Mouse (Mus musculus) retina, embryonic 14.5 days (tissue): ENCODE results near the gene Unc93b1.
A peak's percentile ranks its signal among the peaks of the same experiment; 100 is the strongest.
"Not testable (repeated sequence)": the region's sequence is repeated elsewhere in the genome, so short reads cannot be mapped to it uniquely, and the experiment has no call there.

Experiments used
- DNase-seq: peaks from one replicate; pipeline ENCODE4 v3.0.0-alpha.2; 2015; ENCODE audit warnings: low spot score

Gene Unc93b1

GRCm38 (mm10) chr19:3946715-3947114, 11.7 kb downstream of the Unc93b1 start:
- DNase-seq: peak; percentile 89

DNA sequence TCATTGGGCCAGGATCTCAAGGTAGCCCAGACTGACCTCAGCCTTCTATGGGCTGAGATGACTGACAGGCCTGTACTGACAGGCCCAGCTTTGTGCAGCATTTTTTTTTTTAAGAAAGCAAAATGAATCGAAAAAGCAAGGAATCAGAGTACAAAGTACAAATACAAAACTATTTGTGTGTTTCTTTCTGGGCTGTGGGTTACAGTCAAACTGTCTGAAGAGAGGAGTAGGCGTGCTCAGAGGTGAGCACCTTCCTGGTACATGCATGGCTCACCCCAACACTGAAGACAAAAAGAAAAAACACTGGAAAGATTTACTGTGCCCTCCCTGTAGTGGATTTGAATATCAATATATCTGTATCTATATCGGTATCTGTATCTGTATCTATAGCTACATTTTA, 12.8 kb downstream of the Unc93b1 start:
- no peak for DNase-seq

DNA sequence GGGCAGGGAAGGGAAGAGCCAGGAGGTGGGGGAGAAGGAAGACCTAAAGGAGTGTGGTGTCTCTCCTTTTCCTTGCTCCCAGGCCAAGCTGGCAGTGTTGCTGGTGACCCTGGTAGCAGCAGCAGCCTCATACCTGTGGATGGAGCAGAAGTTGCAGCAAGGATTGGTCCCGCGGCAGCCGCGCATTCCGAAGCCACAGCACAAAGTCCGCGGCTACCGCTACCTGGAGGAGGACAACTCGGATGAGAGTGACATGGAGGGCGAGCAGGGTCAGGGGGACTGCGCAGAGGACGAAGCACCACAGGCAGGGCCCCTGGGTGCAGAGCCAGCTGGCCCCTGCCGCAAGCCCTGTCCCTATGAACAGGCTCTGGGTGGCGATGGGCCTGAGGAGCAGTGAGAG, 13.6 kb downstream of the Unc93b1 start:
- no peak for DNase-seq

DNA sequence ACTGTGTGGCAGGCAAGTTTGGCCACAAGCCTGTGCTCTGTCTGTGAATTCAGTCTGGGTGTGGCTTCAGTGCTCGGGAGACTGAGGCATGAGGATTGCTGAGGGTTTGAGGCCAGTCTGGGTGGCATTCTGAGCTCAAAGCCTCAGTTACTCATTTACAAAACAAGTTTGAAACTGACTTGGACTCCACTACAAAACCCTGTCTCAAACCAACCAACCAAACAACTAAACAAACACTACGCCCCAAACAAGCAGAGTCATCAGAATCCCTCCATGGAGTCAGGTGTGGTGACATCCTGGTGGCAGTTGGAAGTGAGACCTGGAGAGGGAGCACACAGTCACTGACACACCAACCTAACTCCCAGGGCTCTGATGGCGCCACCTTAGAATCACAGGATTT, 15.3 kb downstream of the Unc93b1 start:
- DNase-seq: no peak

- DNase-seq: no peak
These were observed 16.5 kb downstream of the Unc93b1 start for GRCm38 (mm10) chr19:3951461-3951860.

GRCm38 (mm10) chr19:3952099-3952498, 17.1 kb downstream of the Unc93b1 start:
- no peak for DNase-seq

- no peak for DNase-seq
These were observed 20.0 kb downstream of the Unc93b1 start for GRCm38 (mm10) chr19:3955033-3955432.

DNA sequence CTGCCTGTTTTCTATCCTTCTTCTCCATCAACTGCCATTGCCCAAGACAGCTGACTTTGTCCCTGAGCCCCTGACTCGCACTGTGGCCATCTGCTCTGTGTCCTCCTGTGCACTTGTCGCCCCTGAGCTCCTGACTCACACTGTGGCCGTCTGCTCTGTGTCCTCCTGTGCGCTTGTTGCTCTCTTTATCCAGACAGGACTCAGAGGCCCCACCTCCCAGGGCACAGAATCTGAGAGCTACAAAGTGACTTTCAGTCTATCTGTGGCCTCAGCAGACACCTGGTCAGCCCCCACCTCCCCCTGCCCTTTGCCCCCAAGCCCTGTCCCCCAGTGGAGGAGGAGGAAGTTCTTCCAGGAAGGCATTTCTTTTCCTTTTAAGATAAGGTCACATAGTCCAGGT, 20.8 kb downstream of the Unc93b1 start:
- DNase-seq: no peak

DNA sequence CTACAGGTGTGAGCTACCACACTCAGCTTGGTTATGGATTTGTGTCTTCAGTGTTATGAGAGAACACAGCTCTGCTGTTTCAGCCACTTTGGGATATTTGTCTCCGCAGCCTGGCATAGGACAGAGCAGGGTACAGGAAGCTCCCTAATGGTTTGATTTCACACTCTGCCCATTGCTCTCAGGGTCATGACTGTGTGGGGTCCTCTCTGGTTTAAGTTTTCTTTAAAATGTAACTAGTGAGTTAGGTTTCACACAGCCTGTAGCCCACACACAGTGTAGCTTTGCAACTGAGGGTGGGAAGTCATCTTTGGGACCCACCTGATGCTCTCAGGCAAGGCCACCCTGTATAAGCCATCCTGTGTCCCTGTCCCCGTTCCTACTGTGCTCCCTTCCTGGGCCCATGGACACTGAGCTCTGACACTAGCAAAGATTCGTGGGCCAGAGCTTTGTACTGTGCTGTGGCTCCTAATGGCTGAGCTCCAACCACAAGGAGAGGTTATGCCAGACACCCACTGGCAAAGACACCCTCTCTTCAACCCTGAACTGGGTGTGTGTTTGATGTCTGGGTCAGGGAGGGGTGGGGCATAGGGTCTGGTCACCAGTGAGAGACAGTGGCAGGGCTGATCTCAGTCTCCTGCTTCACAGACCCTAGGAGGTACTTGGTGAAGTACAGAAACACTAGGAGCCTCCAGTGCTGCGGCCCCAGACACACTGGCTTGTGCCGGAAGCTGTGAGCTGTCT, 22.5 kb downstream of the Unc93b1 start:
- not testable (repeated sequence) for DNase-seq

GRCm38 (mm10) chr19:3958470-3958869, 23.5 kb downstream of the Unc93b1 start, which contains the start of gene Aldh3b3:
Aldh3b3 (plus strand) TSS chr19:3958645.
- no peak for DNase-seq

- DNase-seq: no peak
These were observed 24.0 kb downstream of the Unc93b1 start for GRCm38 (mm10) chr19:3959030-3959429.

DNA sequence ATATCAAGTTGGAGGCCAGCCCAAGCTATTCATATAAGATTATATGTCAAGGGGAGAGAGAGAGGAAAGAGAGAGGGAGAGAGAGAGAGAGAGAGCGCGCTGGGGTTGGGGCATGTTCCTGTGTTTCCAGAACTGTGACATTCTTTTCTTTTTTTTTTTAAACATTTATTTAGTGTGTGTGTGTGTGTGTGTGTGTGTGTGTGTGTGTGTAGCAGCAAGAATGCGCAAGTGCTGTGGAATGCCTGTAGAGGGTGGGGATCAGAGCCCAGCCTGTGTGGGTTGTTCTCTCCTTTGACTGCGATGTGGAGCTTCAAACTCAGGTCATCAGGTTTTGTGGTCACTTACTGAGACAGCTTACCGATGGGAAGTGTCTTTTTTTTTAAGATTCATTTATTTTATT, 25.2 kb downstream of the Unc93b1 start:
- DNase-seq: no peak

DNA sequence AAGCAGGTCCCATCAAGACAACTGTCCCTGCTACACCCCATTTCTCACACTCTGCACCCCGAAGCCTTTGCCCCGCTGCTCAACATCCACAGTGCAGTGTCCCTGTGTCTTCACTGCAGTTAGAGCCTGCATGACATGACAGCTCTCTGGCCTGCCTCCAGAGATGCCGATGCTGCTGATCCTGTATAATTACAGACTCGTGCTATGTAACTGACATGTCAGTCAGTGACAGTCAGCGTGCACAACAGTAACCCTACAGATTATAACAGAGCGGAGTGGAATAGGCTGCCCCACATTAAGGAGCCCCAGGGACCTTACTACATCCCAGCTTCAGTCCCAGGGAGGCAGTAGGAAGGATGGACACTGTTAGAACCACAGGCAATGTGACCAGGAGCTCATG, 26.8 kb downstream of the Unc93b1 start:
- not testable (repeated sequence) for DNase-seq

GRCm38 (mm10) chr19:3962469-3962868, 27.5 kb downstream of the Unc93b1 start:
- DNase-seq: peak; percentile 48

DNA sequence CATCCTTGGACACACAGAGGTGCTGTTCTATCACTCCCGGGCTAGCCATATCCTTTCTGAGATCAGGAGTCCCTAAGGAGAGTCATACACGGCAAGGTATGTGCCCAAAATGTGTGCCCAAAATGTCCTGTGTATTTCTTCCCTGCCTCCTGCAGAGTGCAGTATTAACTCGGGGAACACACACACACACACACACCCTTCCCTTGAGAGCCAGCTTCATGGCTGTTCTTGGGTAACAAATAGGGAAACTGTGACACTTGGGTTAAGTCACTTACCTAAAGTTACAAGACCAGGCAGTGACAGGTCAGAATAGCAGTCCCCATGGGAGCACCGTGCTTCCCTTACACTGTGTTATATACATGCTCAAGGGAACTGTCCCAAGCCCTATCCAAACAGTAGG, 29.0 kb downstream of the Unc93b1 start:
- DNase-seq: no peak

DNA sequence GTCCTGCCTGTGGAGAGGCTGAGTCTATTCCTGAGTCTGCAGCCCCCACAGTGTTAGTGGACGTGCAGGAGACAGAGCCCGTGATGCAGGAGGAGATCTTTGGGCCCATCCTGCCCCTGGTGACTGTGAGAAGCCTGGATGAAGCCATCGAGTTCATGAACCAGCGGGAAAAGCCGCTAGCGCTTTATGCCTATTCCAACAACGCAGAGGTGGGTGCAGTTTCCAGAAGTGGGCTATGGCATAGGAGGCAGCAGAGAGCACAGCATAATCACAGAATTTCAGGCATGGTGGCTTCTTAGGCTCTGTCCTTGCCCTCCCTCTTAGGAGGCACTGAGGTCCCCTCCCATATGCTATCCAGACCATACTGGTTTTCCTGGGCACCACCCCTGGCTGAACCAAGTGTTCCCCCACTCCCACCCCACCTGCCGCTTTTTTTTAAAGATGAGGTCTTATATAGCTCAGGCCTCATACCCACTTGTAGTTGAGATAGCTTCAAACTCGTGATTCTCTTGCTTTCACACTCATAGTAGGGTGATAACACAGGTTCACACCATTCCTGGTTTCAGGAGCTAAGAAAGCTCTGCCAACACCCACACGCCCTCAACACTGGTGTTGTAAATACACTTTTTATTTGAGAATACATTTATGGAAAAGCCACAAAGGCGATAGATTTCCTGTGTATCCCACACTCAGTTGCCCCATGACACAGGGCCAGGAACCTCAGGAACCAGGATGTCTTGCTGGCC, 31.5 kb downstream of the Unc93b1 start:
- DNase-seq: peak; percentile 54

GRCm38 (mm10) chr19:3967258-3967657, 32.3 kb downstream of the Unc93b1 start:
- no peak for DNase-seq

- no peak for DNase-seq
These were observed 37.2 kb downstream of the Unc93b1 start, which contains the start of gene Aldh3b2 for GRCm38 (mm10) chr19:3972229-3972628. Aldh3b2 (plus strand) TSS chr19:3972328.

DNA sequence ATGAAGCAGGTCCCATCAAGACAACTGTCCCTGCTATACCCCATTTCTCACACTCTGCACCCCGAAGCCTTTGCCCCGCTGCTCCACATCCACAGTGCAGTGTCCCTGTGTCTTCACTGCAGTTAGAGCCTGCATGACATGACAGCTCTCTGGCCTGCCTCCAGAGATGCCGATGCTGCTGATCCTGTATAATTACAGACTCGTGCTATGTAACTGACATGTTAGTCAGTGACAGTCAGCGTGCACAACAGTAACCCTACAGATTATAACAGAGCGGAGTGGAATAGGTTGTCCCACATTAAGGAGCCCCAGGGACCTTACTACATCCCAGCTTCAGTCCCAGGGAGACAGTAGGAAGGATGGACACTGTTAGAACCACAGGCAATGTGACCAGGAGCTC, 39.6 kb downstream of the Unc93b1 start:
- DNase-seq: not testable (repeated sequence)

DNA sequence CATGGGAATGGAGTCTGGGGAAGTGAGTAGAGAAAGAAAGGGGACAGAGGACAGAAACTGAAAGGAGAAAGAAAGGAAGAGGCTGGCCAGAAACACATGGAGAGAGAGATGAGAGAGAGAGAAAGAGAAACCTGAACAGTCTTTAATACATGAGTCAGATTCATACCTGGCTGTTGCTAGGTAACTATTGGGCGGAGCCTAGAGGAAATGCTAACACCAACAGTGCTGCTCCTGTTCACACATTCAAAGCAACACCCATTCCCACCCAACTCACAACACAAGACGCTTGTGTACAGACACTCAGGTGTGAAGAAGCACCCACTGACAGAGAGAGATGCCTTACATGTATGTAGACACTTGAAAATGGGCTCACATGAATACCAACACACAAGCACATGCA, 40.9 kb downstream of the Unc93b1 start:
- no peak for DNase-seq

DNA sequence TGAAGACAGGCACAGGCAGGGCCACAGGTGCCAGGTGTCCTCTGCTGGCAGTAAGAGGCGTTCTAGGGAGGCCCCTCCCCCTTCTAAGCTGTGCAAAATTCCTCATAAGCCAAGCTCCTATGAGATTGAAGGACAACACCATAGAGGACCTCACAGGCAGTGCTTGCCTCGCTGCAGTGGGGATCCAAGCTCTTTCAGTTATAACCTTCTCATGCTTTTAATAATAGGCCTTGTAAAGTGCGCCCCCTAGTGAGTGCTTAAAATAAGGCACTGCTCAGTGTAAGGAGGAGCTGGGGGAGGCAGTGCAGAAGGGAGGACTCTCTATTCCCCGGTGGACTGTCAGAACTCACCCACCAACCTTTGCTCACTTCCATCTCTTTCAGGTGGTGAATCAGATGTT, 45.3 kb downstream of the Unc93b1 start:
- peak; percentile 95 for DNase-seq

DNA sequence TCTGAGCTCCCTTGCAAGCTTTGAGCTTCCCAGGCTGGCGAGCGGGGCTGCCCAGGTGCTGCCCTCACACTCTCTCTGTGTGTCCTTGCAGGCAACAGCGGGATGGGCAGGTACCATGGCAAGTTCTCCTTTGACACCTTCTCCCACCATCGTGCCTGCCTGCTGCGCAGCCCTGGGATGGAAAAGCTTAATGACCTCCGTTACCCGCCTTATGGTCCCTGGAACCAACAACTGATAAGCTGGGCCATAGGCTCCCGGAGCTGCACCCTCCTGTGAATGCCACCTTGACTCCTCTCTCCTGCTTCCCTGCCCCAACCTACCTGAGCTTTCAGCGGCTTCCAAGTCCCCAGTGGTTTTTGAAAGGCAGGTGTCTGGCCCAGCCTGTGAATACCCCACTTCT, 45.9 kb downstream of the Unc93b1 start:
- DNase-seq: no peak

DNA sequence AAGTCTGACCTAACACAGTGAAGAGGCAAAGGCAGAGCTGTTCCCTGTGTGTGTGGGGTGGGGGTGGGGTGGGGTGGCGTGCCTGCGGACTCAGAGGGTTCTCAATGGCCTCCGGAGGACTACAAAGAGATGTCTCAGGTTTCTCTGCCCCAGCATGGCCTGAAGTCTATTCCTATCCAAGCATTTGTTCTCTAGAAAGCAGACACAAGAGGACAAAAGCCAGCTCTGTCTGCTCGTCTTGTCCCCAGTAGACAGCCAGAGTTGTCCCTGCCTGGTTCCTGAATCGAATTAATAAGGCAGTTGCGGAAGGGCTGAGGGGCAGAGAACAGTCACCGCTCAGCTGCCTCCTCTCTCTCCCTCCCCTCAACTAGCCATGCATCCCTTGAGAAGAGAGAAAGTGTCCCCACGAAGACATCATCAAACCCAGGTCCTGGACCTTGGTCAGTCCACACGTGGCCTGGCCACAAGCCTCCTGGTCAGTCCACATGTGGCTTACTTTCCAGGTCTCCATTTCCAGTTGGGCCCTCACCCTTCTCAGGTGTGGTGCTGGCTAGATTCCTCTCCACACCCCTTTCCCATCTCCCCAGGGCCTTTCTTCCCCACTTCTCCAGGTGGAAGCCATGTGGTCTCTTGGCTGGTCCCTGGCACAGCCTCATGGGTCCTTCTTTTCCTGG, 48.7 kb downstream of the Unc93b1 start:
- no peak for DNase-seq
